ENCODE assay signal across 8 mouse cellular contexts in the genomic region with DNA sequence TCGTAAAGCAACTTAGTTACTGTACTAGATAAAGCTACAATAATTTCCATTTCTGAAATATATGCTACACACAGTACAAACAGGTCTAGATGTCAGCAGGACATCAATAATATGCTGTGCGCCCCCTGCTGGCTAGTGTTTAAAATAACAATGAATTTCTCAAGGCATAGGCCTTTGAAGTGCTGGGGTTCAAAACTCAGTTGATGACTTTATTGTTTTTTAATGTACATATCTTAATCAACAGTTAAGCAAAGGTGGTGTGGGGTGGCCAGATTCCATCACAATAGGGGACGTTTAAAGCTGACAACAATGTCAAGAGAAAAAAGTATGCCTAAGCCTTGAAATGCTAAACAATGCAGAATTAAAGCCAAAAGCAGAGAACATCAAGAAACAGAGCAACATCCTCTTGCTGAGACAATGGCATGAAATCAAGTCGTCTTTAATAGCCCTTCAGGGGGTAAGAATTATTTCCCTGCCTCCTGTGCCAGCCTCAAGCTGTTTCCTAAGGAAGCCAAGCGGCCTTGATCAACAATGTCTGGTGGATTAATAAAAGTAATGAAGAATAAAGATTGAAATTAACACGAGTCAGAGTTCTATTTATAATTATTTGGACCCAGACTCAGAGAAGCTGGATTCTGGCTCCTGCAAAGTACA. TPM values are rescaled to one million over a fixed set of nuclear protein-coding genes. Genes with fewer than 3 reads are reported as not detected.
A peak's percentile ranks its signal among the peaks of the same experiment; 100 is the strongest.
DNase-seq lines count a peak whose midpoint lies in the region; ATAC-seq and TF ChIP-seq lines count a peak whose summit lies in the region.

No protein-coding gene starts in this region.

- no peak overlapping the region for H3K9ac ChIP-seq in hindbrain, postnatal 0 days (replicated peaks; ENCODE audit: low read length)
- no peak overlapping the region for H3K9ac ChIP-seq in liver, postnatal 0 days (replicated peaks)

- peak overlapping the region; percentile 98; the same call in 1 of the 2 replicates for H3K4me2 ChIP-seq in hindbrain, postnatal 0 days (ENCODE audit: low read depth, low read length)
- H3K4me2 ChIP-seq in liver, postnatal 0 days (ENCODE audit: low read depth, low read length): peak overlapping the region; percentile 93

- 27% methylated on average over 6 of the region's 6 CpGs for WGBS in hindbrain, postnatal 0 days
- WGBS in liver, postnatal 0 days (ENCODE audit: insufficient replicate concordance): 24% methylated on average over 6 of the region's 6 CpGs

- no peak for ATAC-seq in hindbrain, postnatal 0 days
- no peak for ATAC-seq in liver, postnatal 0 days

- TF ChIP-seq POLR2A in brain, embryonic 14.5 days (IDR thresholded peaks at IDR 0.05; ENCODE audit: borderline replicate concordance, extremely low read depth, insufficient read depth, insufficient read length, poor library complexity, severe bottlenecking): no peak

- no peaks in the 10 kb centered on the region; the same call in 1 of the 2 replicates for H3K4me1 ChIP-seq in hindbrain, postnatal 0 days (ENCODE audit: insufficient read depth, low read length)
- H3K4me1 ChIP-seq in liver, postnatal 0 days (ENCODE audit: insufficient read depth): peaks cover 9% of the 10 kb centered on the region

- peak; percentile 38 for DNase-seq in right cerebral cortex, adult 18-20 months
- DNase-seq in right cerebral cortex, postnatal 25 days: no peak
- peak; percentile 82 for DNase-seq in brain, embryonic 14.5 days (ENCODE audit: low read depth)
- peak; percentile 70 for DNase-seq in forelimb bud, embryonic 11.5 days (ENCODE audit: low read depth, low spot score)
- peak; percentile 87 for DNase-seq in hindbrain, postnatal 0 days (ENCODE audit: low spot score)
- peak; percentile 83 for DNase-seq in liver, postnatal 0 days
- DNase-seq in ovary, postnatal 14 days (ENCODE audit: low spot score): peak; percentile 43
- DNase-seq in thymus, postnatal 4 days: peak; percentile 92

- TF ChIP-seq EP300 in liver, postnatal 0 days (IDR thresholded peaks at IDR 0.05; ENCODE audit: low read depth): no peak

- no peaks in the 10 kb centered on the region for H3K9me3 ChIP-seq in hindbrain, postnatal 0 days (ENCODE audit: low read length)
- H3K9me3 ChIP-seq in liver, postnatal 0 days (ENCODE audit: low read length): no peaks in the 10 kb centered on the region

- no peak overlapping the region for H3K4me3 ChIP-seq in hindbrain, postnatal 0 days (ENCODE audit: low read length)
- H3K4me3 ChIP-seq in liver, postnatal 0 days (ENCODE audit: low read depth, low read length): peak overlapping the region; percentile 81; the same call in 1 of the 2 replicates

- no peaks in the 10 kb centered on the region; the same call in 1 of the 2 replicates for H3K27me3 ChIP-seq in hindbrain, postnatal 0 days (ENCODE audit: insufficient read depth, low read length)
- peaks cover 6% of the 10 kb centered on the region; the same call in 1 of the 2 replicates for H3K27me3 ChIP-seq in liver, postnatal 0 days (ENCODE audit: insufficient read depth, low read length)

- no peak overlapping the region for H3K27ac ChIP-seq in hindbrain, postnatal 0 days
- H3K27ac ChIP-seq in liver, postnatal 0 days (ENCODE audit: low read depth): no peak overlapping the region

- no peaks in the 10 kb centered on the region for H3K36me3 ChIP-seq in hindbrain, postnatal 0 days (ENCODE audit: insufficient read depth, low read length)
- H3K36me3 ChIP-seq in liver, postnatal 0 days (replicated peaks; ENCODE audit: insufficient read depth, low read length): no peaks in the 10 kb centered on the region

- peak; percentile 57; the same call in 1 of the 2 replicates for TF ChIP-seq CTCF in brain, embryonic 14.5 days (IDR thresholded peaks at IDR 0.05; ENCODE audit: borderline replicate concordance, extremely low read depth, insufficient read depth, insufficient read length)
- peak; percentile 75 for TF ChIP-seq CTCF in hindbrain, postnatal 0 days (IDR thresholded peaks at IDR 0.05; ENCODE audit: low read depth)
- peak; percentile 82 for TF ChIP-seq CTCF in liver, postnatal 0 days (IDR thresholded peaks at IDR 0.05; ENCODE audit: low read depth)

RNA-seq across cellular contexts. Expression of a gene that starts 2.0 kb away (rescaled TPM):
- polyA plus RNA-seq in brain, embryonic 14.5 days (2012; rRNA removed): 2.4 and 5.2 TPM in 2 replicates
- 21.7 and 21.8 TPM in 2 replicates for total RNA-seq in hindbrain, postnatal 0 days (2014; rRNA removed)
- 4.6 and 4.8 TPM in 2 replicates for polyA plus RNA-seq in hindbrain, postnatal 0 days (2015; fragmentation: Nextera tagmentation; extraction: Ambion mirVana)
- 3.8 and 4.4 TPM in 2 replicates for polyA plus RNA-seq in liver, postnatal 0 days (2015; fragmentation: Nextera tagmentation; extraction: Ambion mirVana)

RNA-seq across cellular contexts. Expression of a gene that starts 43.6 kb away (rescaled TPM):
- polyA plus RNA-seq in brain, embryonic 14.5 days (2012; rRNA removed): 3.0 and 3.6 TPM in 2 replicates
- 4.8 and 5.1 TPM in 2 replicates for total RNA-seq in hindbrain, postnatal 0 days (2014; rRNA removed)
- 3.8 and 4.7 TPM in 2 replicates for polyA plus RNA-seq in hindbrain, postnatal 0 days (2015; fragmentation: Nextera tagmentation; extraction: Ambion mirVana)
- polyA plus RNA-seq in liver, postnatal 0 days (2015; fragmentation: Nextera tagmentation; extraction: Ambion mirVana): 0.29 and 0.44 TPM in 2 replicates
